Mouse (Mus musculus) cerebellum, adult 18-20 months (tissue): ENCODE measurements at regions not wholly inside any gene's neighbourhood (a gene's known extent, or its start where the extent isn't known, plus 50 kb on each side); places are given as distances from the start of the nearest gene placed in this dataset.

Experiments used
- DNase-seq, 2 experiments: peaks; one replicate each; pipeline ENCODE4 v3.0.0; 2021

- DNase-seq = no peak
Measured at GRCm38 (mm10) chr9:101807249-101807648, 54.4 kb upstream of the 9630041A04Rik start.

GRCm38 (mm10) chr9:101796718-101797117 is 64.9 kb upstream of the 9630041A04Rik start:
- no peak for DNase-seq

GRCm38 (mm10) chr9:101796063-101796462 is 65.6 kb upstream of the 9630041A04Rik start:
- no peak for DNase-seq

GRCm38 (mm10) chr9:101795436-101795835 is 66.2 kb upstream of the 9630041A04Rik start:
- DNase-seq = peak; percentile 4 to 10

- DNase-seq = no peak
Measured at GRCm38 (mm10) chr9:101790936-101791335, 70.7 kb upstream of the 9630041A04Rik start.

- DNase-seq = no peak
Measured at GRCm38 (mm10) chr9:101740949-101741605, 120.6 kb upstream of the 9630041A04Rik start.

GRCm38 (mm10) chr9:101739322-101739721 is 122.3 kb upstream of the 9630041A04Rik start:
- no peak for DNase-seq

- no peak for DNase-seq
Measured at GRCm38 (mm10) chr9:101734271-101734670, 127.4 kb upstream of the 9630041A04Rik start.

- DNase-seq = no peak
Measured at GRCm38 (mm10) chr9:101733611-101734225, 127.9 kb upstream of the 9630041A04Rik start.

GRCm38 (mm10) chr9:101730136-101730535 is 131.5 kb upstream of the 9630041A04Rik start:
- DNase-seq = no peak

- DNase-seq = no peak
Measured at GRCm38 (mm10) chr9:101717911-101718310, 143.7 kb upstream of the 9630041A04Rik start.

- DNase-seq = no peak
Measured at GRCm38 (mm10) chr9:101716326-101716725, 145.3 kb upstream of the 9630041A04Rik start.

GRCm38 (mm10) chr9:101714805-101715204 is 146.8 kb upstream of the 9630041A04Rik start:
- DNase-seq = no peak

- DNase-seq = peak; percentile 74 to 79
Measured at GRCm38 (mm10) chr9:101710611-101711071, 151.0 kb upstream of the 9630041A04Rik start.

- no peak for DNase-seq
Measured at GRCm38 (mm10) chr9:101700368-101700767, 161.3 kb upstream of the 9630041A04Rik start.

- no peak for DNase-seq
Measured at GRCm38 (mm10) chr9:101694054-101694453, 167.6 kb upstream of the 9630041A04Rik start.

GRCm38 (mm10) chr9:101691336-101691735 is 170.3 kb upstream of the 9630041A04Rik start:
- DNase-seq = no peak

GRCm38 (mm10) chr9:101690916-101691315 is 170.7 kb upstream of the 9630041A04Rik start:
- no peak for DNase-seq

- no peak for DNase-seq
Measured at GRCm38 (mm10) chr9:101690402-101690861, 171.2 kb upstream of the 9630041A04Rik start.

GRCm38 (mm10) chr9:101689532-101690401 is 171.9 kb upstream of the 9630041A04Rik start:
- DNase-seq = peak; percentile 88 to 94

- no peak for DNase-seq
Measured at GRCm38 (mm10) chr9:101687226-101687625, 174.4 kb upstream of the 9630041A04Rik start.

- DNase-seq = no peak
Measured at GRCm38 (mm10) chr9:101677563-101677962, 184.1 kb upstream of the 9630041A04Rik start.

- DNase-seq = no peak
Measured at GRCm38 (mm10) chr9:101670111-101670510, 191.5 kb upstream of the 9630041A04Rik start.
